Mouse (Mus musculus): ENCODE data around the gene Pou2f3. TPM values are rescaled to one million over a fixed set of nuclear protein-coding genes. Genes with fewer than 3 reads are reported as not detected.
A peak's percentile ranks its signal among the peaks of the same experiment; 100 is the strongest.
"Not testable (repeated sequence)": the region's sequence is repeated elsewhere in the genome, so short reads cannot be mapped to it uniquely, and the experiment has no call there.

Gene Pou2f3
- total RNA-seq, 2 experiments from 2014 or later = not detected

- no peak for ATAC-seq (replicated peaks; ENCODE audit: low FRiP score, low TSS enrichment, poor library complexity, severe bottlenecking)
Observed at GRCm38 (mm10) chr9:43188309-43189020, 21.7 kb downstream of the Pou2f3 start.

DNA sequence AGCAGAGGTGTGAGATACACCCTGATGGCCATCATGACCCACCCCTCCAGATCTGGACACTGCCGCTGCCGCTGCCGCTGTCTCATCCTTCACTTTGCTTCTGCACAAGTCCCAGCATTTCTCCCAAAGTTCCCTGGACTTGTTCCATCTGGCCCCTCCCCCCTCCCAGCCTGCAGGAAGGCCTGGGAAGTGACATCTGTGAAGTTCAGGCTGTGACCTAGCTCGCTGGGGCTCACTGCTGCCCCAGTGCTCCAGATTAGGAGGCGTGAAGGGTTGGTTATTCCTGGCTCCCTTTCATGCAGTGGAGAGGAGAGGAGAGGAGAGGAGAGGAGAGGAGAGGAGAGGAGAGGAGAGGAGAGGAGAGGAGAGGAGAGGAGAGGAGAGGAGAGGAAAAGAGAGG is 30.6 kb downstream of the Pou2f3 start:
- ATAC-seq (replicated peaks; ENCODE audit: low FRiP score, low TSS enrichment, poor library complexity, severe bottlenecking) = no peak

DNA sequence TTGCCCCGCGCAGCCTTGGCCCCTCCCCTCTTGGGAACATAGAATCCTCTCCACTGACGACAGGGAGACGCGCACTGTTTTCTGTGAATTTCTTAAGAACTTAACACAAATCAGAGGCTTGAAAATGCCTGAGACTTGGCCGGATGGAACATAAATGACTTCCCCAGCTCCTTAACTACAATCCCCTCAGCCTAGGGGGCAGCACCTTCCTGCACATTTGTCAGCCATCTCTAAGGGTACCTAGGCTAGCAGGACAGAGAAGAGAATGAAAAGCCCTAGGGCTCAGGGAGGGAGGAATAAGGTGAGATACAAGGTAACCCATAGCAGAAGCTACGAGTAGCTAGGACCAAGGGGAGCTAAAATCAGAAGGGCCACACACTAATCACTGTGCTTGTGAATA is 32.0 kb downstream of the Pou2f3 start:
- no peak for ATAC-seq (replicated peaks; ENCODE audit: low FRiP score, low TSS enrichment, poor library complexity, severe bottlenecking)

DNA sequence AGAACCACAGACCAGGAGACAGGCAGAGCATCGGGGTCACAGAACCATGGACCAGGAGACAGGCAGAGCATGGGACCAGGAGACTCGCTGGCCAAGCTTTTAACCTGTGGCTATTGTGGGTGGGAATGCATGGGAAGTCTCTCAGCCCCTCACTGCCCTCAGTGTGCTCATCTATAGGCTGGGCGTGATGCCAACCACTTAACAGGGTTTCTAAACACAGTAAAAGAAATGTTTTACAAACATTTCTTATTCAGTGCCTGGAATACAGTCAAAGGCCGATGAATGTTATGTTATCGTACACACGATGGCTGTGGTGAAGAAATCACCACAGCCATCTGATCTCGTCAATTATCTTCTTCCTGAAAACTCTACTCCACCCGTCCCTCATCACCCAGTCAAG is 43.1 kb downstream of the Pou2f3 start:
- no peak for ATAC-seq (replicated peaks; ENCODE audit: low FRiP score, low TSS enrichment, poor library complexity, severe bottlenecking)

DNA sequence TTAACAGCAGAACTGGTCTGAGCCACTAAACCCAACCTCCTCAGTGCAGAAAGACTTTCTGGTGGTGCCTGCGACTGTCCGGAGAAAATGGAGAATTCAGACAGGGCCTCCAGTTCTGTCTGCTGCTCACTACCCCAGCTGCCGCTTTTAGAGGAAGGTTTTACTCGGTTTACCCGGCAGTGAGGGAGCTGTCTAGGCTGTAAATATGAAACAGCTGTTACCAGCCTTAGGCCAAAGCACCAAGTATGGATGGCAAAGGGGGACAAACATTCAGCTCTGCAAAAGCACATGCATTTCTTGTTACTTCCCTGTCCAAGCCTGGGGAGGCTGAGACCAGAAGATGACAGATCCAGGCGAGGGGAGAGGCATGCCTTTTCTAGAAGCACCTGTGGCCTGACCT is 43.8 kb downstream of the Pou2f3 start:
- no peak for ATAC-seq (replicated peaks; ENCODE audit: low FRiP score, low TSS enrichment, poor library complexity, severe bottlenecking)

- ATAC-seq (replicated peaks; ENCODE audit: low FRiP score, low TSS enrichment, poor library complexity, severe bottlenecking) = no peak
Observed at GRCm38 (mm10) chr9:43155960-43156359, 54.2 kb downstream of the Pou2f3 start.

DNA sequence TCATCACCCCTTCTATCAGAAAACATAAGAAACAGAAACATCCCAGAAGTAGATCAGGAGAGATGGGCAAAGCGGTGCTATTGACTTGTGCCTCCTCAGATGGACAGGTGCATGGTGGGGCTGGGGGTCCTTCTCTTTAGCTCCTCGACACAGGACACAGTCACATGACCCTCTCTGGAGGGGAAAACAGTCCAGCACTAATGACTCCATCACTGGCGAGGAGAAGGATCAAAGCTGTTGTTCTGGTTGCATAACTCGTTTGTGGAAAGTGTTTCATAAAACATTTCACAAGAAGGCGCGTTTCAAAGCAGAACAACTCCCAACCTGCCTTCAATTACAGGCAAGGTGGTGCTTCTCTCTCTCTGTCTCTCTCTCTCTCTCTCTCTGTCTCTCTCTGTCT is 58.4 kb downstream of the Pou2f3 start:
- ATAC-seq (replicated peaks; ENCODE audit: low FRiP score, low TSS enrichment, poor library complexity, severe bottlenecking) = no peak

GRCm38 (mm10) chr9:43150957-43151356 is 59.2 kb downstream of the Pou2f3 start:
- peak; percentile 48; the same call in 1 of the 2 replicates for ATAC-seq (replicated peaks; ENCODE audit: low FRiP score, low TSS enrichment, poor library complexity, severe bottlenecking)

GRCm38 (mm10) chr9:43150075-43150474 is 60.1 kb downstream of the Pou2f3 start:
- ATAC-seq (replicated peaks; ENCODE audit: low FRiP score, low TSS enrichment, poor library complexity, severe bottlenecking) = peak; percentile 72

DNA sequence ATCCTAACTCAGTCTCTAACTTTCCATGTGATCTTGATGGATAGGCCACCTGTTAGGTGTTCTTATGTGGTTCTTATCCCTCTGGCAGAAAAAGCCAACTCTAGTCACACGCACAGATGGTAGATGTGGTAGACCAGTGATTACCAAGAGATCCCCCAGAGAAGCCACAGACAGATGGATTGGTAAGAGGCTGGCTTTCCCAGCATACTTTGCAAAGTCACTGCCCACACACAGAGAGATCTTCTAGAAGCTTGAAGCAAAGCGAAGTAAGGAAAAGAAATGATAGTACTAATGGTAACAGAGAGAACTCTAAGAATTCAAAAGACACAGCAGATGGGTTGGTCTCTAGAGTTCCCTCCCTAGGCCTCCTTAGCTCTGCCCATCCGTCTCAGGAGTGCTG is 60.7 kb downstream of the Pou2f3 start:
- no peak for ATAC-seq (replicated peaks; ENCODE audit: low FRiP score, low TSS enrichment, poor library complexity, severe bottlenecking)

DNA sequence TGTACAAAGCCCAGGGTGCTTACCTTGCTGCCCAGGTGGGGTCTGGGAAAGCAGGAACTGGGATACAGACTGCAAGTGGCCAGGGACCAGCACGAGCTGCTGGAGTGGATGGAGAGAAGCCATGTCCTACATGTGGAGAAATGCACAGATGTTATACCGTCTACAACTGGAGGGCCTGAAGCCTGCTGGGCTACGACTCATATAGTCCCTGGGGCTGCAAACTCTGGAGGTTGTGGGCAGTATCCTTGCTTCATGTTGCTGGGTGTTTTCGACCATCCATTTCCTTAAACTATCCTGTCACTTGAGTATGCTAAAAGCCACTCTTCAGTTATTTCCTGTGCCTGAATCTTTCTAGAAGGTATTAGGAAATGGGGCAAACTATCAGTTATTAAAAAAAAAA is 65.0 kb downstream of the Pou2f3 start:
- no peak for ATAC-seq (replicated peaks; ENCODE audit: low FRiP score, low TSS enrichment, poor library complexity, severe bottlenecking)

- ATAC-seq (replicated peaks; ENCODE audit: low FRiP score, low TSS enrichment, poor library complexity, severe bottlenecking) = no peak
Observed at GRCm38 (mm10) chr9:43144206-43144810, 65.9 kb downstream of the Pou2f3 start.

DNA sequence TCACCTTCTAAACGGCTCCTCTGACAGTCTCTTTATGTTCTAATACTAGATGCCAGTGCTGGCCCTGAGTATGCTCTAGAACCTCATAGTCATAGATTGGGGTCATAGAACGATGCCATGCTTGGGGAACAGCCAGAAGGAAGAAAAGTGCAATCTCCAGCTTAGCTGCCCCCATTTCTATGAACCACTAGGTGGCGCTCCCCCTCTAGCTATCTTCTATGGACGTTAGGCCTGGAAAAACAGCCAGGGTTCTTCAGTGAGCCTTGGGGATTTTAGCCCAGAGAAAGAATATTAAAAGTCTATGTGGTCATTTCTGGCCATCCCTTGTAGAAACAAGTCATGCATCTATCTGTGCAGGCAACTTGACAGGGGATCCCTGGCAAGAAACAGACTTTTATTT is 68.3 kb downstream of the Pou2f3 start:
- peak; percentile 65; the same call in 1 of the 2 replicates for ATAC-seq (replicated peaks; ENCODE audit: low FRiP score, low TSS enrichment, poor library complexity, severe bottlenecking)

GRCm38 (mm10) chr9:43133525-43133924 is 76.6 kb downstream of the Pou2f3 start:
- ATAC-seq (replicated peaks; ENCODE audit: low FRiP score, low TSS enrichment, poor library complexity, severe bottlenecking) = no peak

GRCm38 (mm10) chr9:43132380-43132779 is 77.8 kb downstream of the Pou2f3 start:
- ATAC-seq (replicated peaks; ENCODE audit: low FRiP score, low TSS enrichment, poor library complexity, severe bottlenecking) = no peak; the same call in 1 of the 2 replicates

DNA sequence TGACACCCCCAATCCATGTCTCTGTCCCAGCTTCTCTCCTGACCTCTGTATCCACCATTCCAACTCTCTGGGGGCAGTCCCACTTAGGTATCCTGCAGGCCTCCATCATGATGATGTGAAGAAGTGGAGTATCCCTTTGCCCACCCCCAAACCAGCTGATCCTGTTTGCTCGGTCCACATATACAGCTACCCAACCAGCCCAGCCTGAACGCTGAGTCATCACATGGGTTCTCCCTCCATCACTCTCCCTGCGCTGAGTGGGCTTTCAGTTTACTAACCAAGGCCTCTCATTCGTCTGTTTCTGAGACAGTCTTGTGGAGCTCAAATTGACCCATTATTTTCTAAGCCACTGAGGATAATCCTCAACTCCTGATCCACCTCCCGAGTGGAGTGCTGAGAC is 78.2 kb downstream of the Pou2f3 start:
- no peak for ATAC-seq (replicated peaks; ENCODE audit: low FRiP score, low TSS enrichment, poor library complexity, severe bottlenecking)

GRCm38 (mm10) chr9:43130684-43131083 is 79.5 kb downstream of the Pou2f3 start:
- ATAC-seq (replicated peaks; ENCODE audit: low FRiP score, low TSS enrichment, poor library complexity, severe bottlenecking) = no peak

- ATAC-seq (replicated peaks; ENCODE audit: low FRiP score, low TSS enrichment, poor library complexity, severe bottlenecking) = no peak
Observed at GRCm38 (mm10) chr9:43127101-43127787, 82.9 kb downstream of the Pou2f3 start.

DNA sequence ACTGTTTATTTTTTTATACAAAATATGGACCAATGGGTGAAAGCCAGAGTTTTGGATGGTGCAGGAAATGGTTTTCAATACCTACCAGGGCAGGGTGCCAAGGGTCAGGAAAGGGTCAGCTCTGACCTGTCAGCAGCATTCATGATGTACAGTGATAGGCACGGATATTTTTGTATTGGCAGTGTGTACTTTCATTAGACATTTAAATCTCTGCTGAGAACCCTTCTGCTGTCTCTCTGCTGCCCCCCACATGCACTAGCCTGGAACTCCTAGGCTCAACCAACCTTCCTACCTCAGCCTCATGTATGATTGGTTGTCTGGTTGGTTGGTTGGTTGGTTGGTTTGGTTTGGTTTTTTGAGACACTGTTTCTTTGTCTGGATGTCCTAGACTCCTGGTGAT is 87.8 kb downstream of the Pou2f3 start:
- ATAC-seq (replicated peaks; ENCODE audit: low FRiP score, low TSS enrichment, poor library complexity, severe bottlenecking) = peak; percentile 90

- ATAC-seq (replicated peaks; ENCODE audit: low FRiP score, low TSS enrichment, poor library complexity, severe bottlenecking) = not testable (repeated sequence)
Observed at GRCm38 (mm10) chr9:43121948-43122347, 88.2 kb downstream of the Pou2f3 start.

DNA sequence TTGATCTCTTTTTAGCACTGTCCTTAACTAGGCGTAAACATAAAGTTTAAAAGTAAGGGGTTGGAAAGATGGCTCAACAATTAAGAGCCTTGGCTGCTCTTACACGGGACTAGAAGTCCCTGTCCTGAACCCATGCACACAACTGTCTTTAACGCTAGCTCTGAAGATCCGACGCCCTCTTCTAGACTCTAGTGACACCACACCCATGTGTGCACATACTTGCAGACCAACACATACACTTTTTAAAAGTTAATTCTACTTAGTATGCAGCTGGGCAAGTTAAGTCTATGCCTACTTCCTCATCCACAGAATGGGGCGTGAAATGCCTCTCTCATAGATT is 93.2 kb downstream of the Pou2f3 start:
- ATAC-seq (replicated peaks; ENCODE audit: low FRiP score, low TSS enrichment, poor library complexity, severe bottlenecking) = no peak

Measured in megakaryocyte-erythroid progenitor cell, adult 5-6 weeks (primary cell).